Mouse (Mus musculus): Measurements from ENCODE around the gene Zmat5.
"Not testable (repeated sequence)": the region's sequence is repeated elsewhere in the genome, so short reads cannot be mapped to it uniquely, and the experiment has no call there.

Zmat5 gene

DNA sequence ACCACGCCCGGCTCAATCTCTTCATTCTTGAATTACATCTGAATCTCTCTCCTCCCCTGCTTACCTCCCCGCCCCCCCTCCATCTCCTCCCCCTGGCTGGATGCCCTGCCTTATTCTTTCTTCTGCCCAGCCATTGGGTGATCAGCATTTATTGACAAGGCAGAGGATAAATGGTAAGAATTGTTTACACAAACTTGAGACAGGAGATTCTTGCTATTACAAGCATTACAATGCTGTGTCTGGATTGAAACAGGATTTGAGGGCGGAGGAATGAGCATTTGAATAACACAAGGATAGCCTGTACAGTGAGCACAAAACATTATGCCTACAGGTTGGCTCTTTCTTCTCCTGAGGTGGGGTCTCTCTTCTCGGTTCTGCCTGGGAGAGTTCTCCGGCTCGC lies 14.1 kb upstream of the Zmat5 start:
- peak; percentile 96 for DNase-seq (ENCODE audit: low read depth, low spot score)

- peak; percentile 32 for DNase-seq (ENCODE audit: low read depth, low spot score)
Observed at GRCm38 (mm10) chr11:4691213-4691612, 13.3 kb upstream of the Zmat5 start.

DNA sequence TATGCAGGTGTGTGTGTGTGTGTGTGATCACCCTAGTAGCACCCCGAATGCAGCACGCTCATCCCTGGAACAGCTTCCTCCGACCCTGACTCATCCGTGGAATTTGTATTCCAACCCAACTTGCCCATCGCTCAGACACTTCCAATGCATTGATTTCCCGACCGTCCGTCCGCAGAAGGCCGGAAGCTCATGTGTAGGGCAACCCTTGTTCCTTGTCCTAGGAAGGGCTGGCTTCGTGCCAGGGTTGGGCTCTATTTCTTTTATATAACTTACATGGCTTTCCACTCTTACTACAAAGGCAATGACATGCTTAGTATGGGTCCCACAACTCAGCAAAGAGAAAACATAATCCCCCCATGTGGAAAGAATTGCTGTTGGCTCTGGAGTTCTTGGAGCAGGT lies 12.3 kb upstream of the Zmat5 start:
- no peak for DNase-seq (ENCODE audit: low read depth, low spot score)

DNA sequence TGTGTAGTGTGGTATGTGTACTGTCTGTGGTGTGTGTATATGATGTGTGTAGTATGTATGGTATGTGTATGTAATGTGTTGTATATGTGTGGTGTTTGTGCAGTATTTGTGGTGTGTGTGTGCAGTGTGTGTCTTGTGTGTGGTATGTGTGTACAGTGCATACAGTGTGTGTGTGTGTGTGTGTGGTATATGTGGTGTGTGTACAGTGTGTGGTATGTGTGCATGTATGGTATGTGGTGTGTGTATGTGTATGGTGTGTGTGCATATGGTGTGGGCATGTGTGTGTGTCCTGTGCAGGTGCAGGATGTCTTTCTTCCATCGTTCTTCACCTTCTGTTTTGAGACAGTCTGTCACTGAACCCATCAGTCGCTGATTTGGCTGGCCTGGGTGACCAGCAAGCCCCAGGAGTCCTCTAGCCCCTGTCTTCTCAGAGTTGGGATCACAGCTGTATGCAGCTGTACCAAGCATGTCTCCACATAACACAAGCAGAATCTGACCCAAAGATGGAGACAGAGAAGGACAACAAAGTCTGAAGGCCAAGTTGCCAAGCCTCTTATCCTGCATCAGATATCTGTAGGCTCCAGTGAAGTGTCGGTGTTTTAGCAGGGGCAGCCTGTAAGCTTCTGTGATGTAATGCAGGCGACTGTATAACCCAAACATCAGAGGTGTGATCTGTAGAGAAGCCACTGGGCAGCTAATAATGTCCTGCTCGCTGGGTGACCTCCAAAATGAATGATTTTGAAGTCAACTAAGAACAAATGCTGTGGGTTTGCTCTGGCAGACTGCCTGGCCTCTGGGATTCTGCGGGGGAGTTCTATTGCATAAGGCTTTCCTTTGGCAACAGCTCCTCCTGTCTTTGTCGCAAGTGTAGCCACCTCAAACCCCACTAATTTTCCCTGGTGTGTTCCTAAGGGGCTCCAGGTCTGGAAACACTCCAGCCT lies 7.2 kb upstream of the Zmat5 start:
- DNase-seq (ENCODE audit: low read depth, low spot score): no peak

DNA sequence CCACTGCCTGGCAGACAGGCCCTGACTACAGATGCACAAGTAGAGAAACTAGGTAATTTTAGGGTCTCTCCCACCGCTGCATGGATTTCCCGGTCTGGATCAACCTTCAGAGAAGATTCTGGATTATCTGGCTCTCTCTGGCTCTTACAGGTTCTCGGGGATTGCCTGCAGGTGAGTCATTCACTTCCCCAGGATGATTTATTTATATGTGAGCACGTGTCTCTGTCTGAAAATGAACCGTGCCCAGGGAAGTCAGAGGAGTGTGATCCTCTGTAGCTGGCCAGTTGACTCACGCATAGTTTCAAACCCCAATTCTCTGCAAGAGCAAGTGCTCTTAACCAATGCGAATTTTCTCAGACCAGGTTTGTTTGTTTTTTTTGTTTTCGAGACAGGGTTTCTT lies 3.8 kb upstream of the Zmat5 start:
- DNase-seq (ENCODE audit: low read depth, low spot score): no peak

DNA sequence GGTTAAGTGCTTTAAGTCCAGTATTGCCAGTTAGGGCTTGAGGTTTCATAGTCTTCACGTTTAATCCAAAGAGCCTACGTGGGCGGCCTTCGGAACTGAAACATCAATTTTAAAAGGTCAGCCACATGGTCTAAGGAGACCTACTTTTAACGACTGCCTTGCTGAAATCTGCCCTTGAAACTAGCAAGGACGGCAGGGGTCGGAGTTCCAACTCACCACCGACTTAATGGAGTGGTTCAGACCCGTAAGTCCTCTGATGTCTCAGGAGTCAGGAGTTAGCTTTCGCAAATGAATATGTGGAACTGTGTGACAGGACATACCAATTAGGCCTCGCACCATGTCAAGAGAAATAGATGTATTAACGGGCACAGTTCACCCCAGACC lies 798 bp upstream of the Zmat5 start:
- DNase-seq (ENCODE audit: low read depth, low spot score): no peak

- DNase-seq (ENCODE audit: low read depth, low spot score): peak; percentile 71
Observed at GRCm38 (mm10) chr11:4705178-4705577, 700 bp downstream of the Zmat5 start.

- not testable (repeated sequence) for DNase-seq (ENCODE audit: low read depth, low spot score)
Observed at GRCm38 (mm10) chr11:4710188-4710587, 5.7 kb downstream of the Zmat5 start.

GRCm38 (mm10) chr11:4712822-4713221 lies 8.3 kb downstream of the Zmat5 start:
- DNase-seq (ENCODE audit: low read depth, low spot score): no peak

GRCm38 (mm10) chr11:4714727-4715126 lies 10.2 kb downstream of the Zmat5 start:
- no peak for DNase-seq (ENCODE audit: low read depth, low spot score)

- DNase-seq (ENCODE audit: low read depth, low spot score): no peak
Observed at GRCm38 (mm10) chr11:4715596-4715995, 11.1 kb downstream of the Zmat5 start.

DNA sequence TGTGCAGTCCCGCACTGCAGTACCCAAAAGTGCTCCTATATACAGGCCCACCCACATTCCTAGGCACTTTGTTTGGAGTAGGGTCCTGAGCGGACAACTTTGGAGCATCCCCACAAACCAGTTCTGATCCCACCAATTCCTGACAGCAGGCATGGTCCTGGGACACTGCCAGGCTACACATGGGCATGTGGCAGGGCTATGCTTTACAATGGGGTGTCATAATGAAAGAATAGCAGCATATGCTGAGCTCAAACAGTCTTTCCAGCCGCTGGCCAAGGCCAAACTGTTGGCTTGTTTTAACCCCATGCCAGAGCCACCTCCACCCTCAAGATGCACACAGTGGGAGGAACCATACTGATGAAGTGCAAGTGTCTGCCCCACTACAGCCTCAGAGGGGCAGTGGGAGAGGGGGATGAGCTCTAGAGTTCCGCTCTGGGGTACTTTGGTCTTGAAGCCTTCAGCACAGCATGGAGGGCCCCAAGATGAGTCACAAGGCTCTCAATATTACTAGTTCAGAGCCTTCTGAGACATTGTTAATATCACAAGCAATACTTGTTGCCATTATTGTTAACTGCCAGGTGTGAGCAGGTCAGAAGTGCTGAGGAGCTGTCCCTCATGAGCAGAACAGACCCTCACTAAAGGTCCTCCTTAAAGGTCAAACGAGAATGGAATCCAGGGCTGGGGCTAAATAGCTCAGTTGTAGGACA lies 12.2 kb downstream of the Zmat5 start:
- no peak for DNase-seq (ENCODE audit: low read depth, low spot score)

DNA sequence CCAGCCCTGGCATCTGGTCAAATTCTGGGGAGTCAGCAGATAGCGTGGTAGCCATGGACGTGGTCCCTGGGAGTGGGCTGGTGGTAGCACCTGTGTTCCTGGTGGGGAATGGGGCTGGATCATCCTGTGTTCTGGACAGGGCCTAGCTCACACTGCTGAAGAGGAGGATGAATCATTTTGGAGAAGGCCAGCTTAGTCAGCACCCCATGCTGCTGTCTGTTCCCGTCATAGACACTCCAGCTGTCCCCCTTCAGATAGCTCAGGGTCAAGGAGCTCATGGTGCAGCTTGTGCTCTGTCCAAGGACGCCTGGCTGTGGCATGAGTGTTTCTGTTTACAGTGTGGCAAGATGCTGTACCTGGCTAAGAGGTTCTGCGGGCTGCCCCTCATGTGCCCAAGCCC lies 14.1 kb downstream of the Zmat5 start:
- DNase-seq (ENCODE audit: low read depth, low spot score): no peak

- no peak for DNase-seq (ENCODE audit: low read depth, low spot score)
Observed at GRCm38 (mm10) chr11:4719961-4720360, 15.5 kb downstream of the Zmat5 start.

GRCm38 (mm10) chr11:4720393-4720792 lies 15.9 kb downstream of the Zmat5 start:
- peak; percentile 29 for DNase-seq (ENCODE audit: low read depth, low spot score)

GRCm38 (mm10) chr11:4720900-4721580 lies 16.6 kb downstream of the Zmat5 start:
- no peak for DNase-seq (ENCODE audit: low read depth, low spot score)

- DNase-seq (ENCODE audit: low read depth, low spot score): no peak
Observed at GRCm38 (mm10) chr11:4721728-4722127, 17.2 kb downstream of the Zmat5 start.

- DNase-seq (ENCODE audit: low read depth, low spot score): no peak
Observed at GRCm38 (mm10) chr11:4729603-4730002, 25.1 kb downstream of the Zmat5 start.

GRCm38 (mm10) chr11:4730096-4730495 lies 25.6 kb downstream of the Zmat5 start:
- no peak for DNase-seq (ENCODE audit: low read depth, low spot score)

- no peak for DNase-seq (ENCODE audit: low read depth, low spot score)
Observed at GRCm38 (mm10) chr11:4730913-4731312, 26.4 kb downstream of the Zmat5 start.

DNA sequence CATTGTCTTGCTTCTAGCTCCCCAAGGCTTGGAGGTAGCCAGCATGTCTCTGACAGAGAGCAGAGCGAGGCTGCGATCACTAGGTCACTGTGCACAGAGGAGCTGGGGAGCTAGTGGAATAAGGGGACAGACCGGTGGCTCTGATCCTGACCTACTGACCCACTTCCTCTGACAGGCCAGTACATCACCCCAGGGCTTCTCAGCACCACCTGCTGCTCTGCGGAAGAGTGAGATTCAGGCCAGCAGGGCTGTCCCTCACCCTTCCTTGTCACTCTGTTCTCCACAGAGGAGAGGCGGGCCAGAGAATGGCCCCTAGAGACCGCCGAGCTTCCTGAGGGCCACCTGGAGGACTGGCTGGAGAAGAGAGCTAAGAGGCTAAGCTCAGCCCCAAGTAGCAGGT lies 27.3 kb downstream of the Zmat5 start:
- DNase-seq (ENCODE audit: low read depth, low spot score): no peak

DNA sequence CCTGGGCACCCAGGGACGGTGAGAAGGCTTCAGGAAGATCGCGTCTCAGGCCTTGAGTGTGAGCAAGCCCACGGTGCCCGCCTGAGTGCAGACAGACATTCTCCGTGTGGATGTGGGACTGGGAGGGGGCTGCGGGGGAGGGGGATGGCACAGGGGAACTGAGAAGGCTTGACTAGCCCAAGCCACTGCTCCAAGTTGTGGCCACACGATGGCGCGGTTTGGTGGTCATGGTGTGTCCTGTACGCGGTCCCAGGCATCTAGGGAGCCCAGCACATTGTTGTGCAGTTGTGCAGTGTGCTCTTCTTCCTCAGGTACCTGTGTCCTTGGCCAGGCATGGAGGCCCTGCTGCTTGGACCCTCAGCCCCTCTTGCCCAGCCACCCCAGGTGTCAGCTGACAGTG lies 29.7 kb downstream of the Zmat5 start:
- peak; percentile 77 for DNase-seq (ENCODE audit: low read depth, low spot score)

All from ZHBTc4 (cell line).